In genomic region chr6:143020647-143021046, GRCm38 (mm10) we compare ENCODE assay signal across 8 mouse cellular contexts. TPM values are rescaled to one million over a fixed set of nuclear protein-coding genes. Genes with fewer than 3 reads are reported as not detected.
DNase-seq lines count a peak whose midpoint lies in the region; ATAC-seq and TF ChIP-seq lines count a peak whose summit lies in the region.
"Had no signal": no experiment of that assay in that cellular context is flagged by ENCODE, and none has a peak within 500 bp of the region (broad histone marks: within the 10 kb centered on the region; RNA-seq: fewer than 3 reads in every experiment).

No protein-coding gene starts in this region.

- no peak overlapping the region for H3K9ac ChIP-seq in kidney, postnatal 0 days (ENCODE audit: low read depth, low read length)
- H3K9ac ChIP-seq in kidney, embryonic 15.5 days: no peak overlapping the region

- no peak overlapping the region for H3K4me3 ChIP-seq in kidney, postnatal 0 days (replicated peaks; ENCODE audit: low read depth, low read length)
- H3K4me3 ChIP-seq in kidney, embryonic 15.5 days (replicated peaks): no peak overlapping the region
- H3K4me3 ChIP-seq: myocyte had no signal

- H3K36me3 ChIP-seq in kidney, postnatal 0 days (ENCODE audit: insufficient read depth, low read length): peaks cover 18% of the 10 kb centered on the region; the same call in 1 of the 2 replicates
- peaks cover 40% of the 10 kb centered on the region for H3K36me3 ChIP-seq in kidney, embryonic 15.5 days

- TF ChIP-seq CTCF in kidney, postnatal 0 days (IDR thresholded peaks at IDR 0.05; ENCODE audit: low read depth): peak; percentile 57

- H3K9me3 ChIP-seq in kidney, postnatal 0 days (replicated peaks; ENCODE audit: low read length): no peaks in the 10 kb centered on the region
- H3K9me3 ChIP-seq in kidney, embryonic 15.5 days (replicated peaks): no peaks in the 10 kb centered on the region

- no peak overlapping the region for H3K4me2 ChIP-seq in kidney, postnatal 0 days (ENCODE audit: low read length)
- H3K4me2 ChIP-seq in kidney, embryonic 15.5 days: no peak overlapping the region

- H3K4me1 ChIP-seq in kidney, postnatal 0 days (replicated peaks; ENCODE audit: insufficient read depth, low read length): no peaks in the 10 kb centered on the region
- no peaks in the 10 kb centered on the region for H3K4me1 ChIP-seq in kidney, embryonic 15.5 days

- WGBS in kidney, postnatal 0 days: 69% methylated on average over 5 of the region's 5 CpGs
- 77% methylated on average over 5 of the region's 5 CpGs for WGBS in kidney, embryonic 15.5 days

- H3K27ac ChIP-seq in kidney, postnatal 0 days: no peak overlapping the region
- no peak overlapping the region for H3K27ac ChIP-seq in kidney, embryonic 15.5 days

- DNase-seq in kidney, postnatal 0 days (ENCODE audit: low spot score): no peak
- DNase-seq in MEL-GATA-1-ER (ENCODE audit: extremely low read depth, low read depth): peak; percentile 20
- DNase-seq in c-Kit-positive CD71-positive TER-119-negative erythroid progenitor cells, embryonic 14.5 days (ENCODE audit: low read depth): peak; percentile 22
- no peak for DNase-seq in right cerebral cortex, postnatal 36 days (ENCODE audit: low spot score in 2 of 2)
- DNase-seq in spleen, adult 18-20 months: no peak

- no peak; the same call in 1 of the 2 replicates for ATAC-seq in kidney, postnatal 0 days (replicated peaks; ENCODE audit: low FRiP score, low read depth)
- ATAC-seq in kidney, embryonic 15.5 days (replicated peaks; ENCODE audit: low FRiP score): no peak
- peak; percentile 88 for ATAC-seq in megakaryocyte-erythroid progenitor cell, adult 5-6 weeks (replicated peaks; ENCODE audit: low FRiP score, low TSS enrichment, poor library complexity, severe bottlenecking)

- H3K27me3 ChIP-seq in kidney, postnatal 0 days (ENCODE audit: insufficient read depth, low read length): no peaks in the 10 kb centered on the region
- no peaks in the 10 kb centered on the region for H3K27me3 ChIP-seq in kidney, embryonic 15.5 days

RNA-seq across cellular contexts. Expression of gene St8sia1, which starts 56.4 kb away (rescaled TPM):
- 2.3 and 2.4 TPM in 2 replicates for polyA plus RNA-seq in kidney, postnatal 0 days (2015; fragmentation: Nextera tagmentation; extraction: Ambion mirVana)
- 3.0 and 3.1 TPM in 2 replicates for polyA plus RNA-seq in kidney, embryonic 15.5 days (2015; fragmentation: Nextera tagmentation; extraction: Ambion mirVana)
- total RNA-seq in megakaryocyte-erythroid progenitor cell, adult 5-6 weeks (2014; fragmentation: Nextera tagmentation): 1.1 TPM in 1 of 2 replicates, not detected in the other
- total RNA-seq in megakaryocyte-erythroid progenitor cell, adult 5-6 weeks (2017): not detected in 2 replicates

Comparison
In these comparisons a context has a peak if more than half of its experiments do, and no peak if none do; other contexts are left out.
1. DNase-seq: peak in MEL-GATA-1-ER (single experiment) and c-Kit-positive CD71-positive TER-119-negative erythroid progenitor cells, embryonic 14.5 days (single experiment); none in kidney, postnatal 0 days (single experiment), right cerebral cortex, postnatal 36 days (0 of 2) and spleen, adult 18-20 months (0 of 2).